Mouse (Mus musculus): ENCODE results near the gene Slc16a3. TPM values are rescaled to one million over a fixed set of nuclear protein-coding genes. Genes with fewer than 3 reads are reported as not detected.

Gene Slc16a3
- polyA plus RNA-seq, 1 experiment from 2014 or later: 39.3 TPM

- Histone ChIP-seq H3K36me3 (ENCODE audit: insufficient read depth) (0 out of 2 replicates have a peak, but pooled peaks cover 7% of the 10 kb centered on the region), H3K4me2 (peak overlapping the region; percentile 85), H3K27ac (ENCODE audit: low read depth) (peak overlapping the region; percentile 69; the same call in 1 of the 2 replicates), H3K9me3 (ENCODE audit: low read depth, low read length) (no peaks in the 10 kb centered on the region), H3K4me3 (ENCODE audit: low read depth, low read length) (peak overlapping the region; percentile 62), H3K9ac (peak overlapping the region; percentile 71), H3K27me3 (ENCODE audit: insufficient read depth, low read length) (no peaks in the 10 kb centered on the region), H3K4me1 (ENCODE audit: insufficient read depth) (peaks cover 15% of the 10 kb centered on the region)
- peak; percentile 32 for ATAC-seq (ENCODE audit: insufficient read depth)
- 2% methylated on average over 74 of the region's 75 CpGs for WGBS
- peak; percentile 83 for DNase-seq
- TF ChIP-seq CTCF (IDR thresholded peaks at IDR 0.05; ENCODE audit: low read depth): no peak
Observed at GRCm38 (mm10) chr11:120948861-120949851, 876 bp downstream of the Slc16a3 start.

- H3K27me3 ChIP-seq (ENCODE audit: insufficient read depth, low read length): no peaks in the 10 kb centered on the region
- H3K36me3 ChIP-seq (ENCODE audit: insufficient read depth): 0 out of 2 replicates have a peak, but pooled peaks cover 7% of the 10 kb centered on the region
- peak overlapping the region; percentile 77 for H3K27ac ChIP-seq (ENCODE audit: low read depth)
- H3K4me3 ChIP-seq (ENCODE audit: low read depth, low read length): peak overlapping the region; percentile 62
- peak overlapping the region; percentile 85 for H3K4me2 ChIP-seq
- ATAC-seq (ENCODE audit: insufficient read depth) (no peak), DNase-seq (no peak)
- WGBS: 19% methylated on average over 10 of the region's 10 CpGs
- peak overlapping the region; percentile 71 for H3K9ac ChIP-seq
- H3K9me3 ChIP-seq (ENCODE audit: low read depth, low read length): no peaks in the 10 kb centered on the region
- peaks cover 15% of the 10 kb centered on the region for H3K4me1 ChIP-seq (ENCODE audit: insufficient read depth)
- no peak for TF ChIP-seq CTCF (IDR thresholded peaks at IDR 0.05; ENCODE audit: low read depth)
Observed at GRCm38 (mm10) chr11:120949863-120950262, 1.6 kb downstream of the Slc16a3 start.

GRCm38 (mm10) chr11:120950281-120951202, 2.3 kb downstream of the Slc16a3 start:
- WGBS: 3% methylated on average over 39 of the region's 39 CpGs
- TF ChIP-seq CTCF (IDR thresholded peaks at IDR 0.05; ENCODE audit: low read depth): peak; percentile 38

GRCm38 (mm10) chr11:120951237-120951636, 3.0 kb downstream of the Slc16a3 start:
- Histone ChIP-seq H3K4me1 (ENCODE audit: insufficient read depth) (peaks cover 15% of the 10 kb centered on the region), H3K9ac (peak overlapping the region; percentile 40; the same call in 1 of the 2 replicates), H3K27ac (ENCODE audit: low read depth) (peak overlapping the region; percentile 33), H3K4me3 (ENCODE audit: low read depth, low read length) (peak overlapping the region; percentile 62), H3K9me3 (ENCODE audit: low read depth, low read length) (no peaks in the 10 kb centered on the region), H3K4me2 (peak overlapping the region; percentile 85), H3K27me3 (ENCODE audit: insufficient read depth, low read length) (no peaks in the 10 kb centered on the region), H3K36me3 (ENCODE audit: insufficient read depth) (peaks cover 20% of the 10 kb centered on the region)
- no peak for TF ChIP-seq CTCF (IDR thresholded peaks at IDR 0.05; ENCODE audit: low read depth)
- 25% methylated on average over 8 of the region's 8 CpGs for WGBS
- DNase-seq: no peak
- no peak for ATAC-seq (ENCODE audit: insufficient read depth)

More at GRCm38 (mm10) chr11:120950281-120951202, 2.3 kb downstream of the Slc16a3 start:
- peak; percentile 84 for ATAC-seq (ENCODE audit: insufficient read depth)
- no peaks in the 10 kb centered on the region for H3K9me3 ChIP-seq (ENCODE audit: low read depth, low read length)
- peak; percentile 97 for DNase-seq
- H3K4me3 ChIP-seq (ENCODE audit: low read depth, low read length): peak overlapping the region; percentile 62
- H3K9ac ChIP-seq: peak overlapping the region; percentile 71
- H3K27ac ChIP-seq (ENCODE audit: low read depth): peak overlapping the region; percentile 77
- H3K4me1 ChIP-seq (ENCODE audit: insufficient read depth): peaks cover 15% of the 10 kb centered on the region
- H3K27me3 ChIP-seq (ENCODE audit: insufficient read depth, low read length): no peaks in the 10 kb centered on the region
- H3K4me2 ChIP-seq: peak overlapping the region; percentile 85
- H3K36me3 ChIP-seq (ENCODE audit: insufficient read depth): peaks cover 13% of the 10 kb centered on the region; the same call in 1 of the 2 replicates

- DNase-seq: no peak
- Histone ChIP-seq H3K9ac (no peak overlapping the region), H3K27me3 (ENCODE audit: insufficient read depth, low read length) (no peaks in the 10 kb centered on the region), H3K4me2 (peak overlapping the region; percentile 85), H3K4me3 (ENCODE audit: low read depth, low read length) (peak overlapping the region; percentile 62), H3K36me3 (ENCODE audit: insufficient read depth) (peaks cover 28% of the 10 kb centered on the region), H3K27ac (ENCODE audit: low read depth) (peak overlapping the region; percentile 33; the same call in 1 of the 2 replicates), H3K9me3 (ENCODE audit: low read depth, low read length) (no peaks in the 10 kb centered on the region), H3K4me1 (ENCODE audit: insufficient read depth) (peaks cover 15% of the 10 kb centered on the region)
- no peak for ATAC-seq (ENCODE audit: insufficient read depth)
- TF ChIP-seq CTCF (IDR thresholded peaks at IDR 0.05; ENCODE audit: low read depth): no peak
- WGBS: 68% methylated on average over 9 of the region's 9 CpGs
Observed at GRCm38 (mm10) chr11:120951731-120952730, 3.8 kb downstream of the Slc16a3 start.

- Histone ChIP-seq H3K9ac (no peak overlapping the region), H3K36me3 (ENCODE audit: insufficient read depth) (peaks cover 55% of the 10 kb centered on the region), H3K27ac (ENCODE audit: low read depth) (no peak overlapping the region), H3K27me3 (ENCODE audit: insufficient read depth, low read length) (no peaks in the 10 kb centered on the region), H3K9me3 (ENCODE audit: low read depth, low read length) (no peaks in the 10 kb centered on the region), H3K4me2 (no peak overlapping the region), H3K4me3 (ENCODE audit: low read depth, low read length) (no peak overlapping the region), H3K4me1 (ENCODE audit: insufficient read depth) (peaks cover 14% of the 10 kb centered on the region)
- WGBS: 59% methylated on average over 5 of the region's 5 CpGs
- DNase-seq (no peak), ATAC-seq (ENCODE audit: insufficient read depth) (no peak)
- no peak for TF ChIP-seq CTCF (IDR thresholded peaks at IDR 0.05; ENCODE audit: low read depth)
Observed at GRCm38 (mm10) chr11:120954936-120955335, 6.7 kb downstream of the Slc16a3 start.

All from lung, embryonic 14.5 days (tissue).